Mouse (Mus musculus) liver, embryonic 12.5 days (tissue): ENCODE measurements around the gene Becn1. TPM values are rescaled to one million over a fixed set of nuclear protein-coding genes. Genes with fewer than 3 reads are reported as not detected.
A peak's percentile ranks its signal among the peaks of the same experiment; 100 is the strongest.
"Not testable (repeated sequence)": the region's sequence is repeated elsewhere in the genome, so short reads cannot be mapped to it uniquely, and the experiment has no call there.

ENCODE experiments used
- ATAC-seq: fragments of 200-750 bp; cut with Nextera tagmentation; 2 replicates; pipeline ENCODE4 v1.8.0; 2017; ENCODE audit warnings: moderate number of reproducible peaks, mild to moderate bottlenecking, moderate library complexity
- H3K27ac ChIP-seq: fragments of 300-500 bp; sonication (generic); 2 replicates; pipeline ENCODE4 v1.5.1; 2016; ENCODE audit warnings: mild to moderate bottlenecking
- H3K27me3 ChIP-seq: fragments of 300-500 bp; sonication (generic); replicated peaks from 2 replicates; pipeline ENCODE4 v1.6.1; 2016; ENCODE audit warnings: mild to moderate bottlenecking, moderate library complexity
- H3K36me3 ChIP-seq: fragments of 300-500 bp; sonication (generic); 2 replicates; pipeline ENCODE4 v1.6.1; 2016; ENCODE audit warnings: mild to moderate bottlenecking, moderate library complexity
- H3K4me1 ChIP-seq: fragments of 300-500 bp; sonication (generic); 2 replicates; pipeline ENCODE4 v1.6.1; 2016
- H3K4me2 ChIP-seq: fragments of 300-500 bp; sonication (generic); 2 replicates; pipeline ENCODE4 v1.6.1; 2016; ENCODE audit warnings: mild to moderate bottlenecking, moderate library complexity
- H3K4me3 ChIP-seq: fragments of 300-500 bp; sonication (generic); 2 replicates; pipeline ENCODE4 v1.5.1; 2016; ENCODE audit warnings: mild to moderate bottlenecking, moderate library complexity
- H3K9ac ChIP-seq: fragments of 300-500 bp; sonication (generic); 2 replicates; pipeline ENCODE4 v1.6.1; 2016; ENCODE audit warnings: mild to moderate bottlenecking, moderate library complexity
- H3K9me3 ChIP-seq: fragments of 300-500 bp; sonication (generic); replicated peaks from 2 replicates; pipeline ENCODE4 v1.6.1; 2016; ENCODE audit warnings: mild to moderate bottlenecking, moderate library complexity
- WGBS: fragments of 180-500 bp; shearing (Covaris S2); methylation state at CpG from one replicate; pipeline ENCODE4 v1.1.7; 2016; ENCODE audit not compliant: insufficient replicate concordance; 5-methylcytosine and 5-hydroxymethylcytosine counted together
- polyA plus RNA-seq: library from polyadenylated mRNA; unstranded; fragments of >200 nt; fragmentation: Nextera tagmentation; extraction: Ambion mirVana; gene quantifications from 2 replicates; pipeline ENCODE4 v1.2.1, GENCODE M21; 2016

Gene Becn1
- polyA plus RNA-seq, 1 experiment from 2014 or later = 119 TPM

GRCm38 (mm10) chr11:101330961-101331360 lies 28.9 kb upstream of the Becn1 start:
- H3K4me2 ChIP-seq, H3K4me3 ChIP-seq, H3K27ac ChIP-seq, H3K27me3 ChIP-seq, H3K9ac ChIP-seq, H3K9me3 ChIP-seq, ATAC-seq: not testable (repeated sequence)
- H3K4me1 ChIP-seq = peaks cover 14% of the 10 kb centered on the region
- WGBS = 71% methylated on average over 6 of the region's 6 CpGs
- H3K36me3 ChIP-seq = peaks cover 15% of the 10 kb centered on the region

- no peak within 1 kb of the TSS for H3K4me2 ChIP-seq
- 63% methylated on average over 7 of the region's 7 CpGs for WGBS
- no peak within 1 kb of the TSS for H3K27ac ChIP-seq
- no peaks in the 10 kb centered on the region for H3K9me3 ChIP-seq
- H3K36me3 ChIP-seq = peaks cover 20% of the 10 kb centered on the region
- no peaks in the 10 kb centered on the region for H3K27me3 ChIP-seq
- H3K4me1 ChIP-seq = peaks cover 14% of the 10 kb centered on the region
- H3K9ac ChIP-seq = no peak within 1 kb of the TSS
- no peak for ATAC-seq
- H3K4me3 ChIP-seq = no peak within 1 kb of the TSS
Measured at GRCm38 (mm10) chr11:101330371-101330924, 28.4 kb upstream of the Becn1 start, which contains the start of gene Aoc3. TSS of gene Aoc3 (plus strand) at chr11:101330605.

GRCm38 (mm10) chr11:101328941-101329635 lies 27.0 kb upstream of the Becn1 start:
- H3K4me1 ChIP-seq = peaks cover 7% of the 10 kb centered on the region; the same call in 1 of the 2 replicates
- H3K4me2 ChIP-seq = no peak overlapping the region
- ATAC-seq = no peak
- no peak overlapping the region for H3K27ac ChIP-seq
- no peaks in the 10 kb centered on the region for H3K9me3 ChIP-seq
- 73% methylated on average over 6 of the region's 6 CpGs for WGBS
- H3K4me3 ChIP-seq = no peak overlapping the region
- H3K36me3 ChIP-seq = peaks cover 34% of the 10 kb centered on the region
- no peak overlapping the region for H3K9ac ChIP-seq
- no peaks in the 10 kb centered on the region for H3K27me3 ChIP-seq

- Histone ChIP-seq H3K9ac (no peak overlapping the region), H3K4me1 (0 out of 2 replicates have a peak, but pooled peaks cover 4% of the 10 kb centered on the region), H3K4me2 (no peak overlapping the region), H3K4me3 (no peak overlapping the region), H3K27ac (no peak overlapping the region), H3K9me3 (no peaks in the 10 kb centered on the region), H3K27me3 (no peaks in the 10 kb centered on the region), H3K36me3 (peaks cover 52% of the 10 kb centered on the region)
- 52% methylated on average over 3 of the region's 3 CpGs for WGBS
- ATAC-seq = no peak
Measured at GRCm38 (mm10) chr11:101327311-101327710, 25.2 kb upstream of the Becn1 start.

- no peak overlapping the region for H3K4me3 ChIP-seq
- WGBS = 86% methylated on average over 11 of the region's 11 CpGs
- no peak overlapping the region for H3K9ac ChIP-seq
- peaks cover 63% of the 10 kb centered on the region for H3K36me3 ChIP-seq
- H3K27ac ChIP-seq = no peak overlapping the region
- H3K9me3 ChIP-seq = no peaks in the 10 kb centered on the region
- no peaks in the 10 kb centered on the region for H3K27me3 ChIP-seq
- no peak for ATAC-seq
- H3K4me2 ChIP-seq = no peak overlapping the region
- H3K4me1 ChIP-seq = 0 out of 2 replicates have a peak, but pooled peaks cover 4% of the 10 kb centered on the region
Measured at GRCm38 (mm10) chr11:101326147-101326546, 24.1 kb upstream of the Becn1 start.

- H3K4me1 ChIP-seq, H3K9me3 ChIP-seq, H3K27me3 ChIP-seq, H3K9ac ChIP-seq, H3K4me2 ChIP-seq, H3K4me3 ChIP-seq, H3K27ac ChIP-seq: not testable (repeated sequence)
- peaks cover 73% of the 10 kb centered on the region for H3K36me3 ChIP-seq
- 89% methylated on average over 11 of the region's 11 CpGs for WGBS
- peak; percentile 16; the same call in 1 of the 2 replicates for ATAC-seq
Measured at GRCm38 (mm10) chr11:101325201-101325600, 23.1 kb upstream of the Becn1 start.

- no peak within 1 kb of the TSS for H3K27ac ChIP-seq
- H3K9ac ChIP-seq = no peak within 1 kb of the TSS
- H3K27me3 ChIP-seq = no peaks in the 10 kb centered on the region
- H3K4me3 ChIP-seq = no peak within 1 kb of the TSS
- WGBS = 92% methylated on average over 5 of the region's 5 CpGs
- H3K36me3 ChIP-seq = peaks cover 77% of the 10 kb centered on the region
- 0 out of 2 replicates have a peak, but pooled peaks have one; percentile 6 for ATAC-seq
- no peak within 1 kb of the TSS for H3K4me2 ChIP-seq
- H3K4me1 ChIP-seq = 0 out of 2 replicates have a peak, but pooled peaks cover 5% of the 10 kb centered on the region
- H3K9me3 ChIP-seq = no peaks in the 10 kb centered on the region
Measured at GRCm38 (mm10) chr11:101324763-101325162, 22.7 kb upstream of the Becn1 start, which contains the start of gene Aoc2. TSS of gene Aoc2 (plus strand) at chr11:101325063.

GRCm38 (mm10) chr11:101323609-101324008 lies 21.5 kb upstream of the Becn1 start:
- no peak overlapping the region for H3K27ac ChIP-seq
- no peak for ATAC-seq

GRCm38 (mm10) chr11:101316501-101316917 lies 14.4 kb upstream of the Becn1 start:
- H3K36me3 ChIP-seq = peaks cover 42% of the 10 kb centered on the region
- peaks cover 56% of the 10 kb centered on the region for H3K4me1 ChIP-seq
- peak overlapping the region; percentile 98 for H3K4me3 ChIP-seq
- ATAC-seq = peak; percentile 67
- peak overlapping the region; percentile 98 for H3K9ac ChIP-seq
- no peaks in the 10 kb centered on the region for H3K9me3 ChIP-seq
- no peaks in the 10 kb centered on the region for H3K27me3 ChIP-seq
- H3K4me2 ChIP-seq = peak overlapping the region; percentile 87
- H3K27ac ChIP-seq = peak overlapping the region; percentile 100
- WGBS = under 1% methylated on average over 17 of the region's 17 CpGs

More at GRCm38 (mm10) chr11:101323609-101324008, 21.5 kb upstream of the Becn1 start:
- Histone ChIP-seq H3K4me2 (no peak overlapping the region), H3K4me3 (no peak overlapping the region), H3K4me1 (peaks cover 17% of the 10 kb centered on the region), H3K36me3 (peaks cover 86% of the 10 kb centered on the region), H3K9ac (no peak overlapping the region), H3K9me3 (no peaks in the 10 kb centered on the region), H3K27me3 (no peaks in the 10 kb centered on the region)
- WGBS = 56% methylated on average over 4 of the region's 4 CpGs

GRCm38 (mm10) chr11:101315665-101316500 lies 13.8 kb upstream of the Becn1 start, which contains the start of gene Psme3:
TSS of gene Psme3 (plus strand) at chr11:101316213.
- Histone ChIP-seq H3K4me1 (peaks cover 56% of the 10 kb centered on the region), H3K9ac (peak within 1 kb of the TSS; percentile 98), H3K36me3 (peaks cover 36% of the 10 kb centered on the region), H3K27ac (peak within 1 kb of the TSS; percentile 100), H3K9me3 (no peaks in the 10 kb centered on the region), H3K27me3 (no peaks in the 10 kb centered on the region), H3K4me2 (peak within 1 kb of the TSS; percentile 87), H3K4me3 (peak within 1 kb of the TSS; percentile 98)
- under 1% methylated on average over 57 of the region's 62 CpGs for WGBS
- ATAC-seq = peak; percentile 90

GRCm38 (mm10) chr11:101315082-101315650 lies 13.1 kb upstream of the Becn1 start:
- 45% methylated on average over 8 of the region's 8 CpGs for WGBS
- Histone ChIP-seq H3K9ac (peak overlapping the region; percentile 98; the same call in 1 of the 2 replicates), H3K27me3 (no peaks in the 10 kb centered on the region), H3K9me3 (no peaks in the 10 kb centered on the region), H3K27ac (peak overlapping the region; percentile 100), H3K4me3 (peak overlapping the region; percentile 98), H3K4me1 (peaks cover 56% of the 10 kb centered on the region), H3K36me3 (peaks cover 29% of the 10 kb centered on the region), H3K4me2 (peak overlapping the region; percentile 87)
- no peak for ATAC-seq
